Mouse (Mus musculus): ENCODE data around the gene Phf14. TPM values are rescaled to one million over a fixed set of nuclear protein-coding genes. Genes with fewer than 3 reads are reported as not detected.

Phf14 gene
- polyA plus RNA-seq, 1 experiment from 2014 or later = 94.4 TPM

GRCm38 (mm10) chr6:11933403-11933802, 25.8 kb downstream of the Phf14 start:
- WGBS = 96% methylated on average over 7 of the region's 7 CpGs
- H3K4me2 ChIP-seq = no peak overlapping the region
- H3K27ac ChIP-seq (ENCODE audit: low read depth, low read length) = no peak overlapping the region
- DNase-seq (ENCODE audit: low spot score, missing footprints) = no peak
- 0 out of 2 replicates have a peak, but pooled peaks cover 2% of the 10 kb centered on the region for H3K36me3 ChIP-seq (ENCODE audit: control insufficient read depth, insufficient read depth, low read length)
- no peak overlapping the region for H3K4me3 ChIP-seq (ENCODE audit: low read depth, low read length)
- H3K9ac ChIP-seq (ENCODE audit: low read length) = no peak overlapping the region
- H3K27me3 ChIP-seq (ENCODE audit: control insufficient read depth, insufficient read depth, low read length) = no peaks in the 10 kb centered on the region
- no peak for ATAC-seq (ENCODE audit: low FRiP score)
- no peaks in the 10 kb centered on the region for H3K9me3 ChIP-seq (ENCODE audit: control insufficient read depth, low read length)
- no peaks in the 10 kb centered on the region; the same call in 1 of the 2 replicates for H3K4me1 ChIP-seq (ENCODE audit: control insufficient read depth, insufficient read depth, low read length)

GRCm38 (mm10) chr6:11940895-11941294, 33.3 kb downstream of the Phf14 start:
- DNase-seq (ENCODE audit: low spot score, missing footprints) (no peak), ATAC-seq (ENCODE audit: low FRiP score) (no peak)
- Histone ChIP-seq H3K9ac (ENCODE audit: low read length) (no peak overlapping the region), H3K9me3 (ENCODE audit: control insufficient read depth, low read length) (no peaks in the 10 kb centered on the region), H3K4me3 (ENCODE audit: low read depth, low read length) (no peak overlapping the region), H3K4me2 (no peak overlapping the region), H3K27ac (ENCODE audit: low read depth, low read length) (no peak overlapping the region), H3K36me3 (ENCODE audit: control insufficient read depth, insufficient read depth, low read length) (no peaks in the 10 kb centered on the region), H3K4me1 (ENCODE audit: control insufficient read depth, insufficient read depth, low read length) (no peaks in the 10 kb centered on the region), H3K27me3 (ENCODE audit: control insufficient read depth, insufficient read depth, low read length) (no peaks in the 10 kb centered on the region)

- DNase-seq (ENCODE audit: low spot score, missing footprints) = no peak
- no peak overlapping the region for H3K4me3 ChIP-seq (ENCODE audit: low read depth, low read length)
- H3K27ac ChIP-seq (ENCODE audit: low read depth, low read length) = no peak overlapping the region
- no peaks in the 10 kb centered on the region for H3K4me1 ChIP-seq (ENCODE audit: control insufficient read depth, insufficient read depth, low read length)
- WGBS = 90% methylated on average over 4 of the region's 4 CpGs
- no peaks in the 10 kb centered on the region for H3K9me3 ChIP-seq (ENCODE audit: control insufficient read depth, low read length)
- H3K9ac ChIP-seq (ENCODE audit: low read length) = no peak overlapping the region
- no peak for ATAC-seq (ENCODE audit: low FRiP score)
- no peaks in the 10 kb centered on the region for H3K27me3 ChIP-seq (ENCODE audit: control insufficient read depth, insufficient read depth, low read length)
- H3K36me3 ChIP-seq (ENCODE audit: control insufficient read depth, insufficient read depth, low read length) = 0 out of 2 replicates have a peak, but pooled peaks cover 2% of the 10 kb centered on the region
- no peak overlapping the region for H3K4me2 ChIP-seq
Observed at GRCm38 (mm10) chr6:11942089-11942488, 34.5 kb downstream of the Phf14 start.

GRCm38 (mm10) chr6:11948100-11948499, 40.5 kb downstream of the Phf14 start:
- no peak for ATAC-seq (ENCODE audit: low FRiP score)
- Histone ChIP-seq H3K27ac (ENCODE audit: low read depth, low read length) (no peak overlapping the region), H3K4me2 (no peak overlapping the region), H3K9me3 (ENCODE audit: control insufficient read depth, low read length) (no peaks in the 10 kb centered on the region), H3K9ac (ENCODE audit: low read length) (no peak overlapping the region), H3K36me3 (ENCODE audit: control insufficient read depth, insufficient read depth, low read length) (peaks cover 2% of the 10 kb centered on the region; the same call in 1 of the 2 replicates), H3K4me1 (ENCODE audit: control insufficient read depth, insufficient read depth, low read length) (no peaks in the 10 kb centered on the region), H3K4me3 (ENCODE audit: low read depth, low read length) (no peak overlapping the region), H3K27me3 (ENCODE audit: control insufficient read depth, insufficient read depth, low read length) (no peaks in the 10 kb centered on the region)
- no peak for DNase-seq (ENCODE audit: low spot score, missing footprints)
- WGBS = 93% methylated on average over 1 of the region's 1 CpGs

- DNase-seq (ENCODE audit: low spot score, missing footprints) (no peak), ATAC-seq (ENCODE audit: low FRiP score) (no peak)
- no peak overlapping the region for H3K27ac ChIP-seq (ENCODE audit: low read depth, low read length)
- no peaks in the 10 kb centered on the region for H3K9me3 ChIP-seq (ENCODE audit: control insufficient read depth, low read length)
- H3K4me2 ChIP-seq = no peak overlapping the region
- H3K9ac ChIP-seq (ENCODE audit: low read length) = no peak overlapping the region
- peaks cover 5% of the 10 kb centered on the region; the same call in 1 of the 2 replicates for H3K36me3 ChIP-seq (ENCODE audit: control insufficient read depth, insufficient read depth, low read length)
- no peak overlapping the region for H3K4me3 ChIP-seq (ENCODE audit: low read depth, low read length)
- H3K4me1 ChIP-seq (ENCODE audit: control insufficient read depth, insufficient read depth, low read length) = no peaks in the 10 kb centered on the region
- H3K27me3 ChIP-seq (ENCODE audit: control insufficient read depth, insufficient read depth, low read length) = no peaks in the 10 kb centered on the region
- 92% methylated on average over 7 of the region's 7 CpGs for WGBS
Observed at GRCm38 (mm10) chr6:11960172-11960571, 52.6 kb downstream of the Phf14 start.

GRCm38 (mm10) chr6:11993782-11994181, 86.2 kb downstream of the Phf14 start:
- Histone ChIP-seq H3K4me1 (ENCODE audit: control insufficient read depth, insufficient read depth, low read length) (no peaks in the 10 kb centered on the region), H3K36me3 (ENCODE audit: control insufficient read depth, insufficient read depth, low read length) (peaks cover 3% of the 10 kb centered on the region; the same call in 1 of the 2 replicates), H3K27me3 (ENCODE audit: control insufficient read depth, insufficient read depth, low read length) (no peaks in the 10 kb centered on the region), H3K27ac (ENCODE audit: low read depth, low read length) (no peak overlapping the region), H3K4me3 (ENCODE audit: low read depth, low read length) (no peak overlapping the region), H3K4me2 (no peak overlapping the region), H3K9me3 (ENCODE audit: control insufficient read depth, low read length) (no peaks in the 10 kb centered on the region), H3K9ac (ENCODE audit: low read length) (no peak overlapping the region)
- ATAC-seq (ENCODE audit: low FRiP score) = no peak
- WGBS = 95% methylated on average over 1 of the region's 1 CpGs
- peak; percentile 41 for DNase-seq (ENCODE audit: low spot score, missing footprints)

- Histone ChIP-seq H3K36me3 (ENCODE audit: control insufficient read depth, insufficient read depth, low read length) (peaks cover 5% of the 10 kb centered on the region; the same call in 1 of the 2 replicates), H3K9me3 (ENCODE audit: control insufficient read depth, low read length) (no peaks in the 10 kb centered on the region), H3K27me3 (ENCODE audit: control insufficient read depth, insufficient read depth, low read length) (no peaks in the 10 kb centered on the region), H3K27ac (ENCODE audit: low read depth, low read length) (no peak overlapping the region), H3K9ac (ENCODE audit: low read length) (no peak overlapping the region), H3K4me3 (ENCODE audit: low read depth, low read length) (no peak overlapping the region), H3K4me2 (no peak overlapping the region), H3K4me1 (ENCODE audit: control insufficient read depth, insufficient read depth, low read length) (no peaks in the 10 kb centered on the region)
- DNase-seq (ENCODE audit: low spot score, missing footprints) (no peak), ATAC-seq (ENCODE audit: low FRiP score) (no peak)
- 93% methylated on average over 4 of the region's 4 CpGs for WGBS
Observed at GRCm38 (mm10) chr6:11998576-11998975, 91.0 kb downstream of the Phf14 start.

- Histone ChIP-seq H3K4me2 (no peak overlapping the region), H3K27ac (ENCODE audit: low read depth, low read length) (no peak overlapping the region), H3K4me3 (ENCODE audit: low read depth, low read length) (no peak overlapping the region), H3K9ac (ENCODE audit: low read length) (no peak overlapping the region), H3K9me3 (ENCODE audit: control insufficient read depth, low read length) (no peaks in the 10 kb centered on the region), H3K27me3 (ENCODE audit: control insufficient read depth, insufficient read depth, low read length) (no peaks in the 10 kb centered on the region), H3K36me3 (ENCODE audit: control insufficient read depth, insufficient read depth, low read length) (peaks cover 5% of the 10 kb centered on the region; the same call in 1 of the 2 replicates), H3K4me1 (ENCODE audit: control insufficient read depth, insufficient read depth, low read length) (no peaks in the 10 kb centered on the region)
- DNase-seq (ENCODE audit: low spot score, missing footprints) (no peak), ATAC-seq (ENCODE audit: low FRiP score) (no peak)
- 93% methylated on average over 1 of the region's 1 CpGs for WGBS
Observed at GRCm38 (mm10) chr6:11999506-11999905, 91.9 kb downstream of the Phf14 start.

GRCm38 (mm10) chr6:12005455-12005854, 97.8 kb downstream of the Phf14 start:
- H3K36me3 ChIP-seq (ENCODE audit: control insufficient read depth, insufficient read depth, low read length) = 0 out of 2 replicates have a peak, but pooled peaks cover 2% of the 10 kb centered on the region
- H3K27me3 ChIP-seq (ENCODE audit: control insufficient read depth, insufficient read depth, low read length) = no peaks in the 10 kb centered on the region

More at GRCm38 (mm10) chr6:12005455-12005854, 97.8 kb downstream of the Phf14 start:
- 86% methylated on average over 4 of the region's 4 CpGs for WGBS
- Histone ChIP-seq H3K4me2 (no peak overlapping the region), H3K9ac (ENCODE audit: low read length) (no peak overlapping the region), H3K4me1 (ENCODE audit: control insufficient read depth, insufficient read depth, low read length) (no peaks in the 10 kb centered on the region), H3K9me3 (ENCODE audit: control insufficient read depth, low read length) (no peaks in the 10 kb centered on the region), H3K27ac (ENCODE audit: low read depth, low read length) (no peak overlapping the region), H3K4me3 (ENCODE audit: low read depth, low read length) (no peak overlapping the region)
- ATAC-seq (ENCODE audit: low FRiP score) = no peak
- DNase-seq (ENCODE audit: low spot score, missing footprints) = no peak

All from midbrain, embryonic 11.5 days (tissue).